ENCODE assay signal across 18 mouse cellular contexts in the genomic region with DNA sequence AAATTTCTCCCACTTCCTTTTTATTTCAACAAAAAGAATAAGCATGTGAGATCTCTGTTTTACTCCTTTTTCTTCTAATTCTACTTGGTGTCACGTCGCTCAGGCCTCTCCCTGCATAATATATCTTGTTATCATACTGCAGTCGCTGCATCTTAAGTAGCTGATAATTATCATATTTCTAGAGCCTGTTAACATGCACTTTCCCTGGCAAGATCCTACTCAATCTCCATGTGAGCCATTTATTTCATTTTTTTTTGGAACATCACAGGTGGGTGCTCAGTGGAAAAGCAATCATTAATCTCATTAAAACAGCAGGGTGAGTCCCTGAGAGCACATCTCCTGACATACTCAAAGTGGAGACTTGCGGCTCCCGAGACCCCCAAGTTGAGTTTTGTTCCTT.
"Had no signal": no experiment of that assay in that cellular context is flagged by ENCODE, and none has a peak within 500 bp of the region (broad histone marks: within the 10 kb centered on the region; RNA-seq: fewer than 3 reads in every experiment).

No protein-coding gene starts in this region.

- H3K4me2 ChIP-seq: lung, embryonic 14.5 days; midbrain, embryonic 12.5 days; midbrain, embryonic 15.5 days; neural tube, embryonic 13.5 days; neural tube, embryonic 15.5 days had no signal

- DNase-seq: lung, adult 18-20 months; lung, embryonic 14.5 days; lung, postnatal 10 days; lung, postnatal 4 days; retina, postnatal 1 day; right cerebral cortex, adult 18-20 months; right cerebral cortex, postnatal 25 days; right cerebral cortex, postnatal 4 days; spleen, adult 18-20 months; thymus, adult 18-20 months; thymus, postnatal 14 days; thymus, postnatal 36 days had no signal

- ATAC-seq: midbrain, embryonic 15.5 days had no signal

- H3K4me1 ChIP-seq: midbrain, embryonic 12.5 days had no signal

- H3K9me3 ChIP-seq: midbrain, embryonic 10.5 days; midbrain, embryonic 12.5 days; midbrain, embryonic 15.5 days; neural tube, embryonic 13.5 days; neural tube, embryonic 15.5 days had no signal

- H3K27me3 ChIP-seq: midbrain, embryonic 15.5 days; neural tube, embryonic 13.5 days; neural tube, embryonic 15.5 days had no signal

- H3K9ac ChIP-seq: lung, embryonic 14.5 days; midbrain, embryonic 12.5 days; midbrain, embryonic 15.5 days; neural tube, embryonic 13.5 days; neural tube, embryonic 15.5 days had no signal

- H3K27ac ChIP-seq: midbrain, embryonic 10.5 days; midbrain, embryonic 12.5 days; neural tube, embryonic 13.5 days; neural tube, embryonic 15.5 days had no signal

- H3K4me3 ChIP-seq: midbrain, embryonic 10.5 days; midbrain, embryonic 12.5 days; midbrain, embryonic 15.5 days; myocyte; neural tube, embryonic 13.5 days; neural tube, embryonic 15.5 days had no signal

- H3K36me3 ChIP-seq: midbrain, embryonic 10.5 days; midbrain, embryonic 12.5 days; midbrain, embryonic 15.5 days; neural tube, embryonic 13.5 days; neural tube, embryonic 15.5 days had no signal
